Mouse (Mus musculus): ENCODE measurements at regions not wholly inside any gene's neighbourhood (a gene's known extent, or its start where the extent isn't known, plus 50 kb on each side); places are given as distances from the start of the nearest gene placed in this dataset.

- Histone ChIP-seq H3K4me3 (no peak overlapping the region), H3K9ac (no peak overlapping the region), H3K36me3 (no peaks in the 10 kb centered on the region), H3K4me2 (no peak overlapping the region), H3K27me3 (no peaks in the 10 kb centered on the region), H3K9me3 (no peaks in the 10 kb centered on the region), H3K4me1 (no peaks in the 10 kb centered on the region), H3K27ac (no peak overlapping the region)
- 45% methylated on average over 25 of the region's 25 CpGs for WGBS
- ATAC-seq (ENCODE audit: borderline replicate concordance, extremely low read depth, low FRiP score, low TSS enrichment), result no peak
Measured at GRCm38 (mm10) chr2:178784822-178785589, 354.7 kb downstream of the Cdh26 start.

- no peak overlapping the region for H3K4me2 ChIP-seq
- no peak for ATAC-seq (ENCODE audit: borderline replicate concordance, extremely low read depth, low FRiP score, low TSS enrichment)
- H3K4me3 ChIP-seq, result no peak overlapping the region
- no peaks in the 10 kb centered on the region for H3K9me3 ChIP-seq
- no peaks in the 10 kb centered on the region for H3K4me1 ChIP-seq
- H3K9ac ChIP-seq, result no peak overlapping the region
- WGBS, result 16% methylated on average over 6 of the region's 6 CpGs
- no peak overlapping the region for H3K27ac ChIP-seq
- no peaks in the 10 kb centered on the region for H3K27me3 ChIP-seq
- no peaks in the 10 kb centered on the region for H3K36me3 ChIP-seq
Measured at GRCm38 (mm10) chr2:178785843-178786242, 355.5 kb downstream of the Cdh26 start.

- no peaks in the 10 kb centered on the region for H3K27me3 ChIP-seq
- H3K9ac ChIP-seq, result no peak overlapping the region
- no peak overlapping the region for H3K27ac ChIP-seq
- no peaks in the 10 kb centered on the region for H3K9me3 ChIP-seq
- no peaks in the 10 kb centered on the region for H3K36me3 ChIP-seq
- H3K4me1 ChIP-seq, result no peaks in the 10 kb centered on the region
- H3K4me3 ChIP-seq, result no peak overlapping the region
- H3K4me2 ChIP-seq, result no peak overlapping the region
- WGBS, result 27% methylated on average over 3 of the region's 3 CpGs
- no peak for ATAC-seq (ENCODE audit: borderline replicate concordance, extremely low read depth, low FRiP score, low TSS enrichment)
Measured at GRCm38 (mm10) chr2:178795841-178796240, 365.5 kb downstream of the Cdh26 start.

- Histone ChIP-seq H3K36me3 (no peaks in the 10 kb centered on the region), H3K4me1 (no peaks in the 10 kb centered on the region), H3K27ac (no peak overlapping the region), H3K4me3 (no peak overlapping the region), H3K4me2 (no peak overlapping the region), H3K9ac (no peak overlapping the region), H3K27me3 (no peaks in the 10 kb centered on the region), H3K9me3 (no peaks in the 10 kb centered on the region)
- WGBS, result 33% methylated on average over 12 of the region's 12 CpGs
- ATAC-seq (ENCODE audit: borderline replicate concordance, extremely low read depth, low FRiP score, low TSS enrichment), result no peak
Measured at GRCm38 (mm10) chr2:178801464-178801863, 371.1 kb downstream of the Cdh26 start.

GRCm38 (mm10) chr2:178805283-178805682, 375.0 kb downstream of the Cdh26 start:
- H3K4me2 ChIP-seq, result no peak overlapping the region
- H3K27ac ChIP-seq, result no peak overlapping the region
- H3K4me1 ChIP-seq, result no peaks in the 10 kb centered on the region
- no peak overlapping the region for H3K4me3 ChIP-seq
- H3K27me3 ChIP-seq, result no peaks in the 10 kb centered on the region
- no peaks in the 10 kb centered on the region for H3K9me3 ChIP-seq
- no peak overlapping the region for H3K9ac ChIP-seq
- no peaks in the 10 kb centered on the region for H3K36me3 ChIP-seq
- WGBS, result 22% methylated on average over 8 of the region's 8 CpGs
- no peak for ATAC-seq (ENCODE audit: borderline replicate concordance, extremely low read depth, low FRiP score, low TSS enrichment)

- no peak for ATAC-seq (ENCODE audit: borderline replicate concordance, extremely low read depth, low FRiP score, low TSS enrichment)
- Histone ChIP-seq H3K9me3 (no peaks in the 10 kb centered on the region), H3K36me3 (no peaks in the 10 kb centered on the region), H3K27ac (no peak overlapping the region), H3K4me1 (no peaks in the 10 kb centered on the region), H3K27me3 (no peaks in the 10 kb centered on the region), H3K9ac (no peak overlapping the region), H3K4me2 (no peak overlapping the region), H3K4me3 (no peak overlapping the region)
- 64% methylated on average over 6 of the region's 6 CpGs for WGBS
Measured at GRCm38 (mm10) chr2:178821552-178821951, 391.2 kb downstream of the Cdh26 start.

- H3K9ac ChIP-seq, result no peak overlapping the region
Measured at GRCm38 (mm10) chr2:178830313-178830712, 400.0 kb downstream of the Cdh26 start.

GRCm38 (mm10) chr2:178834986-178835385, 404.7 kb downstream of the Cdh26 start:
- Histone ChIP-seq H3K9me3 (no peaks in the 10 kb centered on the region), H3K27me3 (0 out of 2 replicates have a peak, but pooled peaks cover 4% of the 10 kb centered on the region), H3K9ac (no peak overlapping the region), H3K27ac (no peak overlapping the region), H3K36me3 (no peaks in the 10 kb centered on the region), H3K4me1 (no peaks in the 10 kb centered on the region), H3K4me3 (no peak overlapping the region), H3K4me2 (no peak overlapping the region)
- ATAC-seq (ENCODE audit: borderline replicate concordance, extremely low read depth, low FRiP score, low TSS enrichment), result no peak
- WGBS, result 76% methylated on average over 7 of the region's 7 CpGs

More at GRCm38 (mm10) chr2:178830313-178830712, 400.0 kb downstream of the Cdh26 start:
- Histone ChIP-seq H3K4me2 (no peak overlapping the region), H3K36me3 (no peaks in the 10 kb centered on the region), H3K4me3 (no peak overlapping the region), H3K4me1 (no peaks in the 10 kb centered on the region), H3K9me3 (no peaks in the 10 kb centered on the region), H3K27me3 (no peaks in the 10 kb centered on the region), H3K27ac (no peak overlapping the region)
- 77% methylated on average over 3 of the region's 3 CpGs for WGBS
- no peak for ATAC-seq (ENCODE audit: borderline replicate concordance, extremely low read depth, low FRiP score, low TSS enrichment)

- WGBS, result 22% methylated on average over 6 of the region's 6 CpGs
- H3K9me3 ChIP-seq, result no peaks in the 10 kb centered on the region
- H3K4me3 ChIP-seq, result no peak overlapping the region
- H3K4me2 ChIP-seq, result no peak overlapping the region
- no peak overlapping the region for H3K9ac ChIP-seq
- ATAC-seq (ENCODE audit: borderline replicate concordance, extremely low read depth, low FRiP score, low TSS enrichment), result no peak
- H3K27me3 ChIP-seq, result 0 out of 2 replicates have a peak, but pooled peaks cover 4% of the 10 kb centered on the region
- no peak overlapping the region for H3K27ac ChIP-seq
- no peaks in the 10 kb centered on the region; the same call in 1 of the 2 replicates for H3K4me1 ChIP-seq
- H3K36me3 ChIP-seq, result no peaks in the 10 kb centered on the region
Measured at GRCm38 (mm10) chr2:178838571-178838970, 408.2 kb downstream of the Cdh26 start.

- Histone ChIP-seq H3K27ac (no peak overlapping the region), H3K4me2 (no peak overlapping the region), H3K36me3 (no peaks in the 10 kb centered on the region), H3K27me3 (0 out of 2 replicates have a peak, but pooled peaks cover 4% of the 10 kb centered on the region), H3K4me1 (no peaks in the 10 kb centered on the region; the same call in 1 of the 2 replicates), H3K9me3 (no peaks in the 10 kb centered on the region), H3K4me3 (no peak overlapping the region), H3K9ac (no peak overlapping the region)
- WGBS, result 25% methylated on average over 2 of the region's 2 CpGs
- no peak for ATAC-seq (ENCODE audit: borderline replicate concordance, extremely low read depth, low FRiP score, low TSS enrichment)
Measured at GRCm38 (mm10) chr2:178840975-178841374, 410.6 kb downstream of the Cdh26 start.

GRCm38 (mm10) chr2:178842595-178842994, 412.3 kb downstream of the Cdh26 start:
- WGBS, result 55% methylated on average over 12 of the region's 12 CpGs

GRCm38 (mm10) chr2:178843458-178843857, 413.1 kb downstream of the Cdh26 start:
- no peak overlapping the region for H3K4me3 ChIP-seq
- no peak overlapping the region for H3K27ac ChIP-seq
- H3K9ac ChIP-seq, result no peak overlapping the region
- 87% methylated on average over 3 of the region's 3 CpGs for WGBS
- ATAC-seq (ENCODE audit: borderline replicate concordance, extremely low read depth, low FRiP score, low TSS enrichment), result no peak
- H3K4me1 ChIP-seq, result no peaks in the 10 kb centered on the region; the same call in 1 of the 2 replicates
- 0 out of 2 replicates have a peak, but pooled peaks cover 4% of the 10 kb centered on the region for H3K27me3 ChIP-seq
- no peaks in the 10 kb centered on the region for H3K9me3 ChIP-seq
- no peak overlapping the region for H3K4me2 ChIP-seq
- no peaks in the 10 kb centered on the region for H3K36me3 ChIP-seq

More at GRCm38 (mm10) chr2:178842595-178842994, 412.3 kb downstream of the Cdh26 start:
- H3K27ac ChIP-seq, result no peak overlapping the region
- H3K4me2 ChIP-seq, result no peak overlapping the region
- H3K9me3 ChIP-seq, result no peaks in the 10 kb centered on the region
- H3K9ac ChIP-seq, result no peak overlapping the region
- no peak overlapping the region for H3K4me3 ChIP-seq
- H3K4me1 ChIP-seq, result no peaks in the 10 kb centered on the region; the same call in 1 of the 2 replicates
- no peaks in the 10 kb centered on the region for H3K36me3 ChIP-seq
- ATAC-seq (ENCODE audit: borderline replicate concordance, extremely low read depth, low FRiP score, low TSS enrichment), result no peak
- 0 out of 2 replicates have a peak, but pooled peaks cover 4% of the 10 kb centered on the region for H3K27me3 ChIP-seq

Data from lung, embryonic 15.5 days (tissue).